Mouse (Mus musculus): ENCODE results near the gene Pnliprp2. TPM values are rescaled to one million over a fixed set of nuclear protein-coding genes. Genes with fewer than 3 reads are reported as not detected.

The Pnliprp2 gene
- 0.16 TPM in 1 of 2 replicates, not detected in the other for polyA plus RNA-seq (2014; fragmentation: Nextera tagmentation; extraction: Ambion mirVana)

DNA sequence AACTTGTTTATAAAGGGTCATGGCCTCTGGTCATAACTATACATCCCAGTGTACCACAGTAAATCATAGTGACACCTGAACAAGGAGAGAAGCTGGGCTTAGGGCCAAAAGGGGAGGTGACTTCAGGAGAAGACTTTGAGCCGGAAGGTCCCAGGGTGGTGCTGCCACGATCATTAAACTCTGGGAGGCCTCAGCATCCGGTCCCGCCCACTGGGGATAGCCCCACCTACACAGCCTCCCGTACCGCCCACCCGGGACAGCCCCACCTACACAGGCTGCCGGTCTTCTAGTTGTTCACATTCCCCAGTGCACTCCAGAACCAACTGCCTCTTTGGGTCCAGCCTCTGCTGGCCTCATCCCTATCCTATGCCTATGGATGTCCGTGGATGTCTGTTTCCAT lies at the start of gene Pnliprp2:
Gene Pnliprp2, plus strand, starts transcription at position 297 of the 400 bp plus-strand sequence.
- ATAC-seq (ENCODE audit: low FRiP score): no peak
- H3K27me3 ChIP-seq (ENCODE audit: control insufficient read depth, insufficient read depth, low read length): no peaks in the 10 kb centered on the region
- H3K4me3 ChIP-seq (replicated peaks; ENCODE audit: low read length): no peak within 1 kb of the TSS

GRCm38 (mm10) chr19:58717925-58718324 lies 41.6 kb upstream of the Pnliprp2 start:
- H3K9me3 ChIP-seq (ENCODE audit: control insufficient read depth, low read length): no peaks in the 10 kb centered on the region
- no peak overlapping the region for H3K4me2 ChIP-seq (replicated peaks)
- ATAC-seq (ENCODE audit: low FRiP score): no peak
- no peaks in the 10 kb centered on the region for H3K36me3 ChIP-seq (replicated peaks; ENCODE audit: control insufficient read depth, insufficient read depth)
- H3K4me1 ChIP-seq (replicated peaks; ENCODE audit: control insufficient read depth, insufficient read depth, low read length): no peaks in the 10 kb centered on the region
- DNase-seq (ENCODE audit: low spot score): no peak
- H3K27me3 ChIP-seq (ENCODE audit: control insufficient read depth, insufficient read depth, low read length): no peaks in the 10 kb centered on the region
- no peak overlapping the region for H3K27ac ChIP-seq
- H3K4me3 ChIP-seq (replicated peaks; ENCODE audit: low read length): no peak overlapping the region
- WGBS: 79% methylated on average over 4 of the region's 4 CpGs
- H3K9ac ChIP-seq: no peak overlapping the region

More for the DNA sequence above, at the start of gene Pnliprp2:
- Histone ChIP-seq H3K27ac (no peak within 1 kb of the TSS), H3K36me3 (replicated peaks; ENCODE audit: control insufficient read depth, insufficient read depth) (no peaks in the 10 kb centered on the region), H3K9me3 (ENCODE audit: control insufficient read depth, low read length) (0 out of 2 replicates have a peak, but pooled peaks cover 2% of the 10 kb centered on the region), H3K9ac (no peak within 1 kb of the TSS), H3K4me2 (replicated peaks) (no peak within 1 kb of the TSS), H3K4me1 (replicated peaks; ENCODE audit: control insufficient read depth, insufficient read depth, low read length) (no peaks in the 10 kb centered on the region)
- DNase-seq (ENCODE audit: low spot score): no peak
- WGBS: 71% methylated on average over 9 of the region's 9 CpGs

- H3K4me2 ChIP-seq (replicated peaks): no peak overlapping the region
- H3K4me3 ChIP-seq (replicated peaks; ENCODE audit: low read length): no peak overlapping the region
- no peak overlapping the region for H3K9ac ChIP-seq
- ATAC-seq (ENCODE audit: low FRiP score) (no peak), DNase-seq (ENCODE audit: low spot score) (no peak)
- no peaks in the 10 kb centered on the region for H3K36me3 ChIP-seq (replicated peaks; ENCODE audit: control insufficient read depth, insufficient read depth)
- H3K27me3 ChIP-seq (ENCODE audit: control insufficient read depth, insufficient read depth, low read length): no peaks in the 10 kb centered on the region
- no peak overlapping the region for H3K27ac ChIP-seq
- no peaks in the 10 kb centered on the region for H3K4me1 ChIP-seq (replicated peaks; ENCODE audit: control insufficient read depth, insufficient read depth, low read length)
- peaks cover 6% of the 10 kb centered on the region; the same call in 1 of the 2 replicates for H3K9me3 ChIP-seq (ENCODE audit: control insufficient read depth, low read length)
Measured at GRCm38 (mm10) chr19:58720439-58720838, 39.1 kb upstream of the Pnliprp2 start.

DNA sequence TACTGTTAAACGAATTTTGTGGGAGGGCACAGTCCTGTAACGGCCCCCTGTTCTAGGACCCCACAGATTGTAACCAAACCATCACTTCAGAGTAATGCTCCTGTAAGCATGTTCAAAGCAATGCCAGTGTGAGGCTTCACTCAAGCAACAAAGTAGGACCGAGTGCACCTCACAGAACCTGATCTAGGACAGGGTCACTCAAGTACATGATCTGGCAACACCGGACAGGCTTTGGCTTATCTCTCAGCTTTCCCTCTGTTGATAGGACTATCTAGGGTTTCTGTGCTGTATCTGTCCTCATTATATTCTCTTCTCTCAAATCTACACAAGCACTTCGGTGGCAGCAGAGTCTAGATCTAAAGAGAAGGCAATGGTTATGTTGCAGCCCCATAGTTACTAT lies 33.0 kb upstream of the Pnliprp2 start:
- no peak overlapping the region for H3K27ac ChIP-seq
- H3K4me2 ChIP-seq (replicated peaks): no peak overlapping the region
- H3K27me3 ChIP-seq (ENCODE audit: control insufficient read depth, insufficient read depth, low read length): no peaks in the 10 kb centered on the region
- no peak for DNase-seq (ENCODE audit: low spot score)
- 93% methylated on average over 5 of the region's 5 CpGs for WGBS
- peaks cover 7% of the 10 kb centered on the region; the same call in 1 of the 2 replicates for H3K9me3 ChIP-seq (ENCODE audit: control insufficient read depth, low read length)
- no peaks in the 10 kb centered on the region for H3K4me1 ChIP-seq (replicated peaks; ENCODE audit: control insufficient read depth, insufficient read depth, low read length)
- H3K9ac ChIP-seq: no peak overlapping the region
- H3K36me3 ChIP-seq (replicated peaks; ENCODE audit: control insufficient read depth, insufficient read depth): no peaks in the 10 kb centered on the region
- no peak overlapping the region for H3K4me3 ChIP-seq (replicated peaks; ENCODE audit: low read length)
- no peak for ATAC-seq (ENCODE audit: low FRiP score)

DNA sequence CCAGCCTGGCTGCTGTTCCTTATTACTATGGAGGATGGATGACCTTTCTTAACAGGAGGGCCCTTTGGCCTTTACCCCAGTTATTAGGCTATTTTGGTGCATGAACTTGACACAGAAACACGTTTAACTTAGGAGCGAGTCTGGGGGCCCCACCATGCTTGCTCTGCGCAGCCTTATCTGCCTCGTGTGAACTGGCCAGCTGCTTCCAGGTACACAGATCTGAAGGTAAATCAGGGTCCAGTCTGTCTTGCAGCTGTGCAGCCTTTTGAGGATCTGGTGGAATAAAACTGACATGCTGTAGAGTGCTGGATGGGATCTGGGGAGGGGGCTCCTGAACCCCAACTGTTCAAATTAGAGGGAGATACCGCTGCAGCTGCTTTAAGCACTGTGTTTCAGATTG lies 31.8 kb upstream of the Pnliprp2 start:
- Histone ChIP-seq H3K27me3 (ENCODE audit: control insufficient read depth, insufficient read depth, low read length) (no peaks in the 10 kb centered on the region), H3K9me3 (ENCODE audit: control insufficient read depth, low read length) (peaks cover 7% of the 10 kb centered on the region; the same call in 1 of the 2 replicates), H3K36me3 (replicated peaks; ENCODE audit: control insufficient read depth, insufficient read depth) (no peaks in the 10 kb centered on the region), H3K4me3 (replicated peaks; ENCODE audit: low read length) (no peak overlapping the region), H3K27ac (no peak overlapping the region), H3K4me1 (replicated peaks; ENCODE audit: control insufficient read depth, insufficient read depth, low read length) (no peaks in the 10 kb centered on the region), H3K9ac (no peak overlapping the region), H3K4me2 (replicated peaks) (no peak overlapping the region)
- WGBS: 80% methylated on average over 5 of the region's 5 CpGs
- DNase-seq (ENCODE audit: low spot score) (no peak), ATAC-seq (ENCODE audit: low FRiP score) (no peak)

DNA sequence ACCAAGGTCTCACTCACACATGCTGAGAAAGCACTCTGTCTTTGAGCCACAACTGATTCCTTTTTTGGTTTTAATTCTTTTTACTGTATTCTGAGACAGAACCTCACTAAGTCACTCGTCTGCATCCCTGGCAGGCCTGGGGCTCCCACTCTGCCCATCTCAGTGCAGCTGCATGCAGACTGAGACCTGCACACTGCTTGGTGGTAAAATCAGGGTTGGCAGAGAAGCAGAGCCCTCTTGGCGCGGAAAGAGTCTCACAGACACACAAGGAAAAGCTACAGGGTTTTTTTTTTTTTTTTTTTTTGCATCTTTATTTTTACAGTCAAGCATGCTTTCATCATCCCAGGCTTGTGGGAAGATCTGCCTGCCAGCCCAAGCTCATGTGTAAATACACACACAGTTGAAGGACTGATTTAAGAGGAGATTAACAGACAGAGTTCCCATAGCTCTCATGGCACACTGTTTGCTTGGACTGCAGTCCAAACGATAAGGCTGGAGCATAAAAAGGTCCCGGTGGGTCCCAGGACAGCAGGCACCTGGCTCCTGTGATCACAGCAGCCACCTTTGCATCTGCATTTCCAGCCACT lies 31.0 kb upstream of the Pnliprp2 start, which contains the start of gene Pnliprp1:
Gene Pnliprp1, plus strand, starts transcription at position 443 of the 587 bp plus-strand sequence.
- H3K9ac ChIP-seq: no peak within 1 kb of the TSS
- no peak within 1 kb of the TSS for H3K4me3 ChIP-seq (replicated peaks; ENCODE audit: low read length)
- WGBS: 67% methylated on average over 5 of the region's 5 CpGs
- no peaks in the 10 kb centered on the region for H3K27me3 ChIP-seq (ENCODE audit: control insufficient read depth, insufficient read depth, low read length)
- H3K4me1 ChIP-seq (replicated peaks; ENCODE audit: control insufficient read depth, insufficient read depth, low read length): no peaks in the 10 kb centered on the region
- DNase-seq (ENCODE audit: low spot score): no peak
- ATAC-seq (ENCODE audit: low FRiP score): no peak
- H3K9me3 ChIP-seq (ENCODE audit: control insufficient read depth, low read length): peaks cover 7% of the 10 kb centered on the region; the same call in 1 of the 2 replicates
- no peaks in the 10 kb centered on the region for H3K36me3 ChIP-seq (replicated peaks; ENCODE audit: control insufficient read depth, insufficient read depth)
- no peak within 1 kb of the TSS for H3K27ac ChIP-seq
- H3K4me2 ChIP-seq (replicated peaks): no peak within 1 kb of the TSS

DNA sequence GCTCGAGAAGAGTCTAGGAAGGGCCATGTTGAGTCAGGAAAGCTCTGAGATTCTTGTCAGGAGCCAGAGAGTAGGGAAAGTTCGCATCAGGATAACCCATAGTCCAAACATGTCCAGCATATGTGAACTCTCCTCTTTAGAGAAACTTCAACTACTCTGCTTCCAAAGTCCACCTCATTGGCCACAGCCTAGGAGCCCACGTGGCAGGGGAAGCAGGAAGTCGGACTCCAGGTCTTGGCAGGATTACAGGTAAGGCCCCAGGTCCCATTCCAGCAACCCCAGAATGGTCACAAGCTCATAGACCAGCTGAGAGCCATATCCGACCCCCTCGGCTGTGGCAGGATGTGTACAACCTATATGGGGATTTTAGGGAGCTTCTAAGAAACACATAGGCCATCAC lies 26.3 kb upstream of the Pnliprp2 start:
- 86% methylated on average over 6 of the region's 6 CpGs for WGBS
- ATAC-seq (ENCODE audit: low FRiP score) (no peak), DNase-seq (ENCODE audit: low spot score) (no peak)
- Histone ChIP-seq H3K9ac (no peak overlapping the region), H3K27ac (no peak overlapping the region), H3K4me1 (replicated peaks; ENCODE audit: control insufficient read depth, insufficient read depth, low read length) (no peaks in the 10 kb centered on the region), H3K4me3 (replicated peaks; ENCODE audit: low read length) (no peak overlapping the region), H3K36me3 (replicated peaks; ENCODE audit: control insufficient read depth, insufficient read depth) (no peaks in the 10 kb centered on the region), H3K27me3 (ENCODE audit: control insufficient read depth, insufficient read depth, low read length) (no peaks in the 10 kb centered on the region), H3K9me3 (ENCODE audit: control insufficient read depth, low read length) (no peaks in the 10 kb centered on the region), H3K4me2 (replicated peaks) (no peak overlapping the region)

DNA sequence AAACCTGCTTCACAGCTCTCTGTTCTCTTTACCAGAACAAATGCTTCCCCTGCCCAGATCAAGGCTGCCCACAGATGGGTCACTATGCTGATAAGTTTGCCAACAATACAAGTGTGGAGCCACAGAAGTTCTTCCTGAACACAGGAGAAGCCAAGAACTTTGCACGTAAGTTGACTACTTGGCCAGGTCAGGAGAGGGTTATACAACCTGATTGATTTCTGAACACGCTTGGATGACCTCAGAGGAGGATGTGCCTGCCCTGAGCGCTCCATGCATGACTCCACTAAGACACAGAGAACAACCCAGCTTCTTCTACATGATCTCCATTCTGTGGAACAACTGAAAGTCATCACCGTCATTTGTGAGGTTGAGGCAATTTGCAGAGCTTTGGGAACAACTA lies 21.4 kb upstream of the Pnliprp2 start:
- H3K36me3 ChIP-seq (replicated peaks; ENCODE audit: control insufficient read depth, insufficient read depth): no peaks in the 10 kb centered on the region
- no peak overlapping the region for H3K4me3 ChIP-seq (replicated peaks; ENCODE audit: low read length)
- no peaks in the 10 kb centered on the region for H3K4me1 ChIP-seq (replicated peaks; ENCODE audit: control insufficient read depth, insufficient read depth, low read length)
- no peak overlapping the region for H3K9ac ChIP-seq
- no peaks in the 10 kb centered on the region for H3K9me3 ChIP-seq (ENCODE audit: control insufficient read depth, low read length)
- H3K4me2 ChIP-seq (replicated peaks): no peak overlapping the region
- no peak overlapping the region for H3K27ac ChIP-seq
- no peaks in the 10 kb centered on the region for H3K27me3 ChIP-seq (ENCODE audit: control insufficient read depth, insufficient read depth, low read length)
- 85% methylated on average over 4 of the region's 4 CpGs for WGBS
- no peak for ATAC-seq (ENCODE audit: low FRiP score)
- DNase-seq (ENCODE audit: low spot score): no peak

GRCm38 (mm10) chr19:58741036-58741435 lies 18.5 kb upstream of the Pnliprp2 start:
- Histone ChIP-seq H3K9me3 (ENCODE audit: control insufficient read depth, low read length) (no peaks in the 10 kb centered on the region), H3K4me2 (replicated peaks) (no peak overlapping the region), H3K36me3 (replicated peaks; ENCODE audit: control insufficient read depth, insufficient read depth) (no peaks in the 10 kb centered on the region), H3K9ac (no peak overlapping the region), H3K4me3 (replicated peaks; ENCODE audit: low read length) (no peak overlapping the region), H3K27me3 (ENCODE audit: control insufficient read depth, insufficient read depth, low read length) (no peaks in the 10 kb centered on the region), H3K4me1 (replicated peaks; ENCODE audit: control insufficient read depth, insufficient read depth, low read length) (no peaks in the 10 kb centered on the region), H3K27ac (no peak overlapping the region)
- ATAC-seq (ENCODE audit: low FRiP score) (no peak), DNase-seq (ENCODE audit: low spot score) (no peak)
- 48% methylated on average over 6 of the region's 6 CpGs for WGBS

DNA sequence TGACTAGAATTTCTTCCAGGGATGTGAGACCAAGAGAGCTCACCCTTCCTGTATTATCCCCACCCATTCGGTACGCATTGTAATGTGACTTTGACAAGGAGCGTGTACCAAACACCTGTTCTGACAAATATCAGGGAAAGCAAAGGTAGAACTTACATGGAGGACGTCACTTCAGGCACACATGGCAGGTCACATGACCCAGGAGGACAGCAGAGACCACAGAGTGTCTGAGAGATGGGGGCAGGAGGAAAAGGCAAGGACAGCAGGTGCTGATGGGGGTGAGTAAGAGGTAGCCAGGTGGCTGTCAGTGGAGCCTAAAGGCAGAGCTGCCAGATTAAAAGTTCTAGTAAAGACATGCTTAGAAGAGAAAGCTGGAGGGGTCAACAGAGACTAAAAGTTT lies 16.8 kb upstream of the Pnliprp2 start:
- Histone ChIP-seq H3K4me2 (replicated peaks) (no peak overlapping the region), H3K9ac (no peak overlapping the region), H3K27ac (no peak overlapping the region), H3K36me3 (replicated peaks; ENCODE audit: control insufficient read depth, insufficient read depth) (no peaks in the 10 kb centered on the region), H3K27me3 (ENCODE audit: control insufficient read depth, insufficient read depth, low read length) (no peaks in the 10 kb centered on the region), H3K4me3 (replicated peaks; ENCODE audit: low read length) (no peak overlapping the region), H3K9me3 (ENCODE audit: control insufficient read depth, low read length) (no peaks in the 10 kb centered on the region), H3K4me1 (replicated peaks; ENCODE audit: control insufficient read depth, insufficient read depth, low read length) (no peaks in the 10 kb centered on the region)
- ATAC-seq (ENCODE audit: low FRiP score) (no peak), DNase-seq (ENCODE audit: low spot score) (no peak)
- 88% methylated on average over 4 of the region's 4 CpGs for WGBS
